Mouse (Mus musculus) cerebellum, postnatal 4 days (tissue): ENCODE measurements around the gene Gimap3.

Experiments used
- DNase-seq, 2 experiments: peaks; one replicate each; pipeline ENCODE4 v3.0.0; 2022; ENCODE audit warnings: low spot score in 2 of 2, mixed read lengths in 1 of 2

The Gimap3 gene

GRCm38 (mm10) chr6:48742422-48743351, 28.0 kb downstream of the Gimap3 start:
- no peak for DNase-seq

- no peak for DNase-seq
These were observed 28.9 kb downstream of the Gimap3 start for GRCm38 (mm10) chr6:48741711-48742206.

- no peak for DNase-seq
These were observed 29.4 kb downstream of the Gimap3 start for GRCm38 (mm10) chr6:48741273-48741672.

GRCm38 (mm10) chr6:48740501-48741169, 30.0 kb downstream of the Gimap3 start:
- DNase-seq, result no peak

GRCm38 (mm10) chr6:48739780-48740055, 30.9 kb downstream of the Gimap3 start:
- DNase-seq, result no peak

- no peak for DNase-seq
These were observed 31.5 kb downstream of the Gimap3 start, which contains the start of gene Gimap1 for GRCm38 (mm10) chr6:48738961-48739779. TSS of gene Gimap1 (plus strand) at chr6:48739054.

- DNase-seq, result no peak
These were observed 33.0 kb downstream of the Gimap3 start for GRCm38 (mm10) chr6:48737688-48738087.

GRCm38 (mm10) chr6:48737053-48737452, 33.6 kb downstream of the Gimap3 start:
- DNase-seq, result no peak

- DNase-seq, result no peak
These were observed 37.0 kb downstream of the Gimap3 start for GRCm38 (mm10) chr6:48733660-48734059.

- no peak for DNase-seq
These were observed 37.8 kb downstream of the Gimap3 start for GRCm38 (mm10) chr6:48732864-48733304.

- DNase-seq, result no peak
These were observed 42.9 kb downstream of the Gimap3 start for GRCm38 (mm10) chr6:48727761-48728160.

GRCm38 (mm10) chr6:48725476-48725875, 45.2 kb downstream of the Gimap3 start:
- no peak for DNase-seq

GRCm38 (mm10) chr6:48723468-48723867, 47.2 kb downstream of the Gimap3 start:
- DNase-seq, result no peak

- DNase-seq, result no peak
These were observed 50.3 kb downstream of the Gimap3 start for GRCm38 (mm10) chr6:48720326-48720725.

- DNase-seq, result no peak
These were observed 52.2 kb downstream of the Gimap3 start, which contains the start of the genes Gm28053 and Gimap7 for GRCm38 (mm10) chr6:48718455-48718854. TSS of gene Gm28053 (plus strand) at chr6:48718607. TSS of gene Gimap7 (plus strand) at chr6:48718621.
